Mouse (Mus musculus) intestine, embryonic 14.5 days (tissue): ENCODE results near the gene Tfip11. TPM values are rescaled to one million over a fixed set of nuclear protein-coding genes. Genes with fewer than 3 reads are reported as not detected.

Experiments used
- ATAC-seq: fragments of 200-750 bp; cut with Nextera tagmentation; replicated peaks from 2 replicates; pipeline ENCODE4 v1.8.0; 2017; ENCODE audit warnings: low read depth, moderate number of reproducible peaks, moderate TSS enrichment, moderate library complexity; ENCODE audit not compliant: low FRiP score, low TSS enrichment
- DNase-seq: peaks from one replicate; pipeline ENCODE4 v3.0.0-alpha.2; 2018; ENCODE audit warnings: low spot score
- H3K27ac ChIP-seq: fragments of 300-500 bp; sonication (generic); 2 replicates; pipeline ENCODE4 v1.5.1; 2014; ENCODE audit warnings: low read depth, mild to moderate bottlenecking, control low read depth
- H3K27me3 ChIP-seq: fragments of 300-500 bp; sonication (generic); replicated peaks from 2 replicates; pipeline ENCODE4 v1.6.1; 2014; ENCODE audit warnings: low read length, control low read depth; ENCODE audit not compliant: control insufficient read depth, insufficient read depth
- H3K36me3 ChIP-seq: fragments of 300-500 bp; sonication (generic); 2 replicates; pipeline ENCODE4 v1.6.1; 2014; ENCODE audit warnings: low read length, control low read depth; ENCODE audit not compliant: control insufficient read depth, insufficient read depth
- H3K4me1 ChIP-seq: fragments of 300-500 bp; sonication (generic); replicated peaks from 2 replicates; pipeline ENCODE4 v1.6.1; 2014; ENCODE audit warnings: low read length, control low read depth, mixed read lengths; ENCODE audit not compliant: control insufficient read depth, insufficient read depth
- H3K4me2 ChIP-seq: fragments of 300-500 bp; sonication (generic); 2 replicates; pipeline ENCODE4 v1.6.1; 2014; ENCODE audit warnings: low read length
- H3K4me3 ChIP-seq: fragments of 300-500 bp; sonication (generic); 2 replicates; pipeline ENCODE4 v1.5.1; 2014; ENCODE audit warnings: low read depth, low read length, control low read depth, mixed read lengths
- H3K9ac ChIP-seq: fragments of 300-500 bp; sonication (generic); 2 replicates; pipeline ENCODE4 v1.6.1; 2014; ENCODE audit warnings: mild to moderate bottlenecking, low read length
- H3K9me3 ChIP-seq: fragments of 300-500 bp; sonication (generic); 2 replicates; pipeline ENCODE4 v1.6.1; 2016; ENCODE audit warnings: low read length, control low read depth; ENCODE audit not compliant: control insufficient read depth
- WGBS: fragments of 180-500 bp; shearing (Covaris S2); extraction: QIAGEN DNeasy Blood & Tissue Kit; methylation state at CpG from one replicate; pipeline ENCODE4 v1.1.7; 2014; 5-methylcytosine and 5-hydroxymethylcytosine counted together
- polyA plus RNA-seq: library from polyadenylated mRNA; unstranded; fragments of >200 nt; fragmentation: Nextera tagmentation; extraction: Ambion mirVana; gene quantifications from 2 replicates; pipeline ENCODE4 v1.2.1, GENCODE M21; 2014

The Tfip11 gene
- polyA plus RNA-seq, 1 experiment from 2014 or later, result 24.6 TPM

- ATAC-seq, result no peak
Measured at GRCm38 (mm10) chr5:112321376-112321775, 4.8 kb upstream of the Tfip11 start.

DNA sequence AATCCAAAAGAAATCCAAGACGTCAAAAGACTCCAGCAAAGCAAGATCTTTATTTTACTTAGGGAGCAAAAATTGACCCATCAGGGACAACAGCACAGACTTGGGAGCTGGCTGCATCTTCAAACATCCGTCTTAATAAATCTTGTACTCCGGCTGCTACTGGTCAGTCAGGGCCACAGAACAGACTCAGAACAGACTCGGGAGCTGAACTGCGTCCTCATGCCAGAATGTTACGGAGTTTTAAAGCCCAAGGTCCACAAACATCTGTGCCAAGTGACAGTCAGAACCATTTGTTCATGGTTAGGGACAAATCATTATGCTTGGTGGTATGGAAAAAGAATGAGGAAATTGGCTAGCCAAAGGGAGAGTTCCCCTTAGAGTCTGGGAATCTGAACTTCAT lies 2.9 kb upstream of the Tfip11 start:
- no peak overlapping the region for H3K4me3 ChIP-seq
- no peak overlapping the region for H3K27ac ChIP-seq
- no peaks in the 10 kb centered on the region for H3K9me3 ChIP-seq
- WGBS, result 84% methylated on average over 6 of the region's 6 CpGs
- DNase-seq (no peak), ATAC-seq (no peak)
- no peaks in the 10 kb centered on the region for H3K27me3 ChIP-seq
- peaks cover 6% of the 10 kb centered on the region for H3K36me3 ChIP-seq
- H3K4me1 ChIP-seq, result peaks cover 14% of the 10 kb centered on the region
- no peak overlapping the region for H3K9ac ChIP-seq
- no peak overlapping the region for H3K4me2 ChIP-seq

More at GRCm38 (mm10) chr5:112321376-112321775, 4.8 kb upstream of the Tfip11 start:
- no peaks in the 10 kb centered on the region for H3K27me3 ChIP-seq
- no peak overlapping the region for H3K27ac ChIP-seq
- DNase-seq, result no peak
- H3K9ac ChIP-seq, result no peak overlapping the region
- H3K4me2 ChIP-seq, result no peak overlapping the region
- no peak overlapping the region for H3K4me3 ChIP-seq
- H3K9me3 ChIP-seq, result no peaks in the 10 kb centered on the region
- H3K36me3 ChIP-seq, result no peaks in the 10 kb centered on the region
- 75% methylated on average over 4 of the region's 4 CpGs for WGBS
- peaks cover 7% of the 10 kb centered on the region for H3K4me1 ChIP-seq

- Histone ChIP-seq H3K9ac (peak overlapping the region; percentile 11; the same call in 1 of the 2 replicates), H3K27ac (peak overlapping the region; percentile 63), H3K27me3 (no peaks in the 10 kb centered on the region), H3K4me2 (peak overlapping the region; percentile 53), H3K36me3 (peaks cover 22% of the 10 kb centered on the region), H3K4me1 (peaks cover 14% of the 10 kb centered on the region), H3K9me3 (no peaks in the 10 kb centered on the region), H3K4me3 (peak overlapping the region; percentile 81)
- DNase-seq (peak; percentile 68), ATAC-seq (peak; percentile 73)
- 16% methylated on average over 24 of the region's 24 CpGs for WGBS
Measured at GRCm38 (mm10) chr5:112324637-112325545, 1.3 kb upstream of the Tfip11 start.

GRCm38 (mm10) chr5:112326446-112327009 lies 370 bp downstream of the Tfip11 start:
- H3K36me3 ChIP-seq, result peaks cover 37% of the 10 kb centered on the region
- WGBS, result 1% methylated on average over 33 of the region's 33 CpGs
- H3K27me3 ChIP-seq, result no peaks in the 10 kb centered on the region
- no peak for DNase-seq
- peak overlapping the region; percentile 73 for H3K4me2 ChIP-seq
- peak overlapping the region; percentile 77; the same call in 1 of the 2 replicates for H3K27ac ChIP-seq
- peak overlapping the region; percentile 61 for H3K9ac ChIP-seq
- no peaks in the 10 kb centered on the region for H3K9me3 ChIP-seq
- H3K4me1 ChIP-seq, result peaks cover 14% of the 10 kb centered on the region
- peak; percentile 59 for ATAC-seq
- H3K4me3 ChIP-seq, result peak overlapping the region; percentile 81

DNA sequence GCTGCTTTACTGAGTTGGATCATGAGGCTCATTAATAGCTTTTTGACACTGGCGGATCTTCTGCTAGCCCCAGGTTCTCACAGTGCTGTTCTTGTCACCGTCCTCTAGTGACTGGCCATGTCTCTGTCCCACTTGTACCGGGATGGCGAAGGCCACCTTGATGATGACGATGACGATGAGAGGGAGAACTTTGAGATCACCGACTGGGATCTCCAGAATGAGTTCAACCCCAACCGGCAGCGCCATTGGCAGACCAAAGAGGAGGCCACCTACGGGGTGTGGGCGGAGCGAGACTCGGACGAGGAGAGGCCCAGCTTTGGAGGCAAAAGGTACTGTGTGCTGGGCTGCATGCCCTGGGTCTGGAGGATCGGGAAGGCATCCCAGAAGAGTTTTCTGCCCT lies 1.7 kb downstream of the Tfip11 start:
- no peak for DNase-seq
- H3K9ac ChIP-seq, result no peak overlapping the region
- H3K27ac ChIP-seq, result no peak overlapping the region
- H3K4me2 ChIP-seq, result no peak overlapping the region
- H3K4me3 ChIP-seq, result no peak overlapping the region
- ATAC-seq, result no peak
- peaks cover 50% of the 10 kb centered on the region for H3K36me3 ChIP-seq
- peaks cover 14% of the 10 kb centered on the region for H3K4me1 ChIP-seq
- WGBS, result 90% methylated on average over 15 of the region's 15 CpGs
- H3K27me3 ChIP-seq, result no peaks in the 10 kb centered on the region
- H3K9me3 ChIP-seq, result no peaks in the 10 kb centered on the region

- WGBS, result 92% methylated on average over 14 of the region's 14 CpGs
- peaks cover 72% of the 10 kb centered on the region for H3K36me3 ChIP-seq
- no peak overlapping the region for H3K4me3 ChIP-seq
- H3K27ac ChIP-seq, result no peak overlapping the region
- no peak overlapping the region for H3K4me2 ChIP-seq
- no peaks in the 10 kb centered on the region for H3K9me3 ChIP-seq
- DNase-seq (no peak), ATAC-seq (no peak)
- peaks cover 13% of the 10 kb centered on the region for H3K4me1 ChIP-seq
- H3K9ac ChIP-seq, result no peak overlapping the region
- H3K27me3 ChIP-seq, result no peaks in the 10 kb centered on the region
Measured at GRCm38 (mm10) chr5:112329805-112330564, 3.8 kb downstream of the Tfip11 start.

- Histone ChIP-seq H3K36me3 (peaks cover 95% of the 10 kb centered on the region), H3K4me3 (no peak overlapping the region), H3K4me2 (no peak overlapping the region), H3K27ac (no peak overlapping the region), H3K4me1 (no peaks in the 10 kb centered on the region), H3K9ac (no peak overlapping the region), H3K9me3 (no peaks in the 10 kb centered on the region), H3K27me3 (no peaks in the 10 kb centered on the region)
- ATAC-seq, result 0 out of 2 replicates have a peak, but pooled peaks have one; percentile 14
- 42% methylated on average over 2 of the region's 2 CpGs for WGBS
- peak; percentile 77 for DNase-seq
Measured at GRCm38 (mm10) chr5:112335473-112335872, 9.3 kb downstream of the Tfip11 start.

GRCm38 (mm10) chr5:112337004-112337403 lies 10.8 kb downstream of the Tfip11 start:
- Histone ChIP-seq H3K27ac (no peak overlapping the region), H3K9me3 (no peaks in the 10 kb centered on the region), H3K4me1 (peaks cover 4% of the 10 kb centered on the region; the same call in 1 of the 2 replicates), H3K27me3 (no peaks in the 10 kb centered on the region), H3K4me2 (no peak overlapping the region), H3K36me3 (peaks cover 83% of the 10 kb centered on the region), H3K4me3 (no peak overlapping the region), H3K9ac (no peak overlapping the region)
- 94% methylated on average over 22 of the region's 22 CpGs for WGBS
- ATAC-seq, result no peak
- DNase-seq, result no peak
